Mouse (Mus musculus) midbrain, embryonic 10.5 days (tissue): ENCODE results near the gene Mroh2a. TPM values are rescaled to one million over a fixed set of nuclear protein-coding genes. Genes with fewer than 3 reads are reported as not detected.
A peak's percentile ranks its signal among the peaks of the same experiment; 100 is the strongest.

Source experiments
- DNase-seq: peaks from one replicate; pipeline ENCODE4 v3.0.0-alpha.2; 2017; ENCODE audit warnings: low spot score
- H3K27ac ChIP-seq: fragments of 300-500 bp; sonication (generic); replicated peaks from 2 replicates; pipeline ENCODE4 v1.5.1; 2016; ENCODE audit warnings: mild to moderate bottlenecking
- H3K27me3 ChIP-seq: fragments of 300-500 bp; sonication (generic); 2 replicates; pipeline ENCODE4 v1.6.1; 2016; ENCODE audit warnings: low read depth, mild to moderate bottlenecking; ENCODE audit not compliant: poor library complexity, severe bottlenecking
- H3K36me3 ChIP-seq: fragments of 300-500 bp; sonication (generic); 2 replicates; pipeline ENCODE4 v1.6.1; 2016; ENCODE audit warnings: mild to moderate bottlenecking, moderate library complexity
- H3K4me1 ChIP-seq: fragments of 300-500 bp; sonication (generic); 2 replicates; pipeline ENCODE4 v1.6.1; 2016
- H3K4me3 ChIP-seq: fragments of 300-500 bp; sonication (generic); 2 replicates; pipeline ENCODE4 v1.5.1; 2016; ENCODE audit warnings: mild to moderate bottlenecking, moderate library complexity
- H3K9me3 ChIP-seq: fragments of 300-500 bp; sonication (generic); replicated peaks from 2 replicates; pipeline ENCODE4 v1.6.1; 2016; ENCODE audit warnings: mild to moderate bottlenecking
- WGBS: fragments of 180-500 bp; shearing (Covaris S2); methylation state at CpG from one replicate; pipeline ENCODE4 v1.1.7; 2016; 5-methylcytosine and 5-hydroxymethylcytosine counted together
- polyA plus RNA-seq: library from polyadenylated mRNA; unstranded; fragments of >200 nt; fragmentation: Nextera tagmentation; extraction: Ambion mirVana; gene quantifications from 2 replicates; pipeline ENCODE4 v1.2.1, GENCODE M21; 2016

Mroh2a gene
- 0.91 and 1.3 TPM in 2 replicates for polyA plus RNA-seq

DNA sequence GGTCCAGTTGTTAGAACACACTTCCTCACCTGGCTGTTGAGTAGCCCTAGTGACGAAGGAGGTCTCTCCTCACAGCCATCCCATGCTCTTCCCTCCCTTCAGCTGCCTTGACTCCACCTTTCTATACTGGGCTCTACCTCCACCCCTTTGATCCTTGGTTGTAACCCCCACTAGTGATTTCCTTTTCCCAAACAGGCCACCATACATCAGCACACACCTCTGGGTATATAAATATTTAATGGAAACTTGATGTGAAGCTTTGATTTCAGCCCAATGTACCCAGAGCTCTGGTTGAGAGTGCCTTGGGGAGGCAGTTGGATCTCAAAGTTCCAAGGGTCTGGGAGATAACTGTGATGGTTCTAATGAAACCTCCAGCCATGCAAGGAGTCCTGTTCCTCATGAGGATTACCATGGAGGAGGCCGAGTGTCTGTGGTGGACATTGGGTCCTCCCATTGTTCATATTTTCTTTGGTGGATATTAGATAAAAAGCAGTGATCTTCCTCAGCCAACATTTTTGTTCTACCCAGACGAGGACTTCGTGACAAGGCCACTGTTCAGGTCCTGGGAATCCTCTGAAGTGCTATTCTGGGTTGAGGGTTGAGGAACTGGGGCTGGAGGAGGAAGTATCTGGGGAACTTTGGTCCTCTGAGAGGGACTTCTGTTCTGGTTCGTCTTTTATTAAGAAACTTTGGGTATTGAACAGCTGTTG lies at the start of gene Mroh2a:
Gene Mroh2a, plus strand, starts transcription at position 317 of the 710 bp plus-strand sequence.
- H3K27me3 ChIP-seq, result no peaks in the 10 kb centered on the region
- DNase-seq, result peak; percentile 13
- no peaks in the 10 kb centered on the region for H3K4me1 ChIP-seq
- H3K9me3 ChIP-seq, result peaks cover 67% of the 10 kb centered on the region
- H3K27ac ChIP-seq, result no peak within 1 kb of the TSS
- WGBS, result 58% methylated on average over 5 of the region's 5 CpGs
- no peaks in the 10 kb centered on the region for H3K36me3 ChIP-seq
- no peak within 1 kb of the TSS for H3K4me3 ChIP-seq

DNA sequence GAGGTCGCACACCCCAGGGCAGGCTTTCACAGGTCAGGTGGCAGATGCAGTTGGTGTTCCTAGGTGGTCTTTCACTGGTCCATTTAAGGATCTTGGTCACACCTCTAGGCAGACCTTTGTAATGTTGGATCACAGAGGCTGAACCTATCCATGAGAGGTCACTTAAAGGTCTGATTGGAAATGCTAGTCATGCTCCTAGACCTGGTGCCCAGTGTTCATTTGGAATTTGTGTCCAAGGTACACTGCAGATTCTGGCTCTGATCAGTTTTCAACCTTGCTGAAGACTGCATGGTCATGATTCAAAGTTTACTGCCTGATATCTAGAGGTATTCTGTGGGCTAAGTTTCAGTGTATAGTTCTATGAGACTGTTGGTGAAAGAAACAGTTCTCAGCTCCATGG lies 47.1 kb upstream of the Mroh2a start:
- Histone ChIP-seq H3K9me3 (peaks cover 22% of the 10 kb centered on the region), H3K27me3 (no peaks in the 10 kb centered on the region), H3K36me3 (no peaks in the 10 kb centered on the region), H3K4me3 (no peak overlapping the region), H3K4me1 (no peaks in the 10 kb centered on the region), H3K27ac (no peak overlapping the region)
- DNase-seq, result no peak
- 75% methylated on average over 1 of the region's 1 CpGs for WGBS

DNA sequence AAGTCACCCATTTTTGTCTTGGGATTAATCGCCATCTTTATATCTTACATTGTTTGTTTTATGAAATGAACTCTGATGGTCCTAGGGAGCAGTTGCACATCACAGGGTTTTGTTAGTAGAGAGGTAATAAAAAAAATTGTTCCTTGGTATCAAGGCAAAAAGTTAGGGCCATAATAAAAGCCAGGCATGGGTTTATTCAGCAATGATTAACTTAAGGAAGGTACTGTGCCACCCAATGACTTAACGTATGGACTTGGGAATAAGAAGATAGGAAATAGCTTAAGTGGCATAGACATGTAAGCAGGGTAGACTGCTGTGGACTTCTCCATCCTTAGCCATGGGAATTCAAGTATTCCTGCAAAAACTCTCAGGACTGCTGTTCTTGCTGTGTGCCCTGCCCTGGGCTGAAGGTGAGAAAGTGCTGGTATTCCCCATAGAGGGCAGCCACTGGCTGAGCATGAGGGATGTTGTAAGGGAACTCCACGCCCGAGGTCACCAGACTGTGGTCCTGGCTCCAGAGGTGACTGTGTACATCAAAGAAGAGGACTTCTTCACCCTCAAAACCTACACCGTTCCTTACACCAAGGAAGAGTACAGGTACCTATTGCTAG lies 40.4 kb upstream of the Mroh2a start:
- no peaks in the 10 kb centered on the region for H3K9me3 ChIP-seq
- no peak for DNase-seq
- no peak overlapping the region for H3K4me3 ChIP-seq
- H3K36me3 ChIP-seq, result no peaks in the 10 kb centered on the region
- H3K27me3 ChIP-seq, result no peaks in the 10 kb centered on the region
- 93% methylated on average over 5 of the region's 5 CpGs for WGBS
- no peak overlapping the region for H3K27ac ChIP-seq
- H3K4me1 ChIP-seq, result no peaks in the 10 kb centered on the region

DNA sequence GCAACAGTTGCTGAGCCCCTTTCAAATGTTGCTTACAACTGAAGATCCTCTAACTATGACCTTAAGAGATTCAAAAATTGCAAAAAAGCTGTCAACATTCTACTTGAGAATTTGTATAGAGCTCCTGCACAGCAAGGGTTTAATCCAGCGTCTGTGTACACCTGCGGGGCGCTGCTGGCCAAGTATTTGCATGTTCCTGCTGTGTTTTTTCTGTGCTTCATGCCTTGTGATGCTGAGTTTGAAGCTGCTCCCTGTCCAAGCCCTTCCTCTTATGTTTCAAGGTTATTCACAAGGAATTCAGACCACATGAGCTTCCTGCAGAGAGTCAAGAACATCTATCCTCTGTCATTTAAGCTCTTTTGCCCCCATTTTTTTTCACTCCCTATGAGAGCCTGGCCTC lies 34.6 kb upstream of the Mroh2a start:
- H3K27ac ChIP-seq, result no peak overlapping the region
- H3K4me3 ChIP-seq, result no peak overlapping the region
- 69% methylated on average over 3 of the region's 3 CpGs for WGBS
- H3K9me3 ChIP-seq, result no peaks in the 10 kb centered on the region
- H3K36me3 ChIP-seq, result no peaks in the 10 kb centered on the region
- no peaks in the 10 kb centered on the region for H3K27me3 ChIP-seq
- no peaks in the 10 kb centered on the region for H3K4me1 ChIP-seq
- DNase-seq, result no peak

DNA sequence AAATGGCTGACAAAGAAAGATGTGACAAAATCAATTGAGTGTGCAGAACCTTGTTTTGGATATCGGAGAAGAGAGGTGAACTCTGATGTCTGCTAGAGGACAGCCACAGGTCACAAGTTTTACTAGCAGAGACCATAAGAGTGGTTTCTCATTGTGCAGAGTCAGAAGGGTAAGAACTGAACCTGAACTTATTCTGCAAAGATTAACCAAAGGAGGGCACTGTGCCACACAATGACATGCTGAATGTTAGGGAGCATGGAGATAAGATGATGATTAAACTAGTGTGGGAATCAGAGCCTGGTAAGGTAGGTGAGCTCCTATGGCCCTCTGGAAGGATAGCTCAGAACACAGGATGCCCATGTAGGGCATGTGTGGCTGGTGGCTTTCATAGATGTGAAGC lies 31.1 kb upstream of the Mroh2a start:
- H3K4me1 ChIP-seq, result no peaks in the 10 kb centered on the region
- H3K36me3 ChIP-seq, result no peaks in the 10 kb centered on the region
- DNase-seq, result no peak
- WGBS, result 84% methylated on average over 1 of the region's 1 CpGs
- peaks cover 5% of the 10 kb centered on the region; the same call in 1 of the 2 replicates for H3K27me3 ChIP-seq
- H3K27ac ChIP-seq, result no peak overlapping the region
- H3K4me3 ChIP-seq, result no peak overlapping the region
- H3K9me3 ChIP-seq, result no peaks in the 10 kb centered on the region

DNA sequence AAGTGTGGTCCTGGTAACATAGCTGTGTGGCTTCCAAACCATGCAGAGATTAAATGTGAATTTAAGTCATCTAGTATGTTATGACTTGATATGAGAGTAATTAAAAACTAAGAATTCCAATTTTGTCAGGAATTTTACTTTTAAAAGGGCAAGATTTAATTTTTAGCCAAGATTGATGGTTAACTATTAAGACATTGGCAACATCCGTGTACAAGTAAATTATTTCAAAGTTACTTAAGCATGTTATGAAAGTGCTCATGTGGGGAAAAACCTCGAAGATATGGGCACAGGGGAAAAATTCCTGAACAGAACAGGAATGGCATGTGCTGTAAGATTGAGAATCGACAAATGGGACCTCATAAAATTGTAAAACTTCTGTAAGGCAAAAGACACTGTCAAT lies 29.3 kb upstream of the Mroh2a start:
- no peak overlapping the region for H3K27ac ChIP-seq
- H3K36me3 ChIP-seq, result no peaks in the 10 kb centered on the region
- DNase-seq, result no peak
- no peaks in the 10 kb centered on the region for H3K9me3 ChIP-seq
- H3K4me1 ChIP-seq, result no peaks in the 10 kb centered on the region
- peaks cover 5% of the 10 kb centered on the region for H3K27me3 ChIP-seq
- H3K4me3 ChIP-seq, result no peak overlapping the region
- 85% methylated on average over 3 of the region's 3 CpGs for WGBS

DNA sequence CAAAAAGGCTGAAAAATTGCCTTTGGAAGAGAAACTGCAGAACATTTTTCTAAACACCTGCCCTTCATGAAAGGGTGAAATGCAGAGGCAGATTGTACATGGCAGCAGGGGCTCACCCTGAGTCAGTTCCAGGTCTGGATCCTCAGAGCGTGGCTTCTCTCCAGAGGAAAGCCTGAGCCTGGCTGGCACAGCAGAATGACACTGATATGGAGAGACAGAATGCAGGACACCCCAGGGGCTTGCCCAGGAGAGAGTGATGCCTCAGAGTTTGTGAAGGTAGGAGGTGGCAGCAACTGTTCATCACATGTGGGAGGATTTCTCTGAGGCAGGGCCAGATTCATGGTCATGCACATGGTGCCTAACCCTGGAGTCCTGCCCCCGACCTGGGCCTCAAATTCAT lies 26.8 kb upstream of the Mroh2a start:
- Histone ChIP-seq H3K27me3 (peaks cover 13% of the 10 kb centered on the region), H3K9me3 (peaks cover 13% of the 10 kb centered on the region), H3K4me1 (peaks cover under 1% of the 10 kb centered on the region), H3K36me3 (0 out of 2 replicates have a peak, but pooled peaks cover 5% of the 10 kb centered on the region), H3K4me3 (no peak overlapping the region), H3K27ac (no peak overlapping the region)
- 70% methylated on average over 2 of the region's 2 CpGs for WGBS
- DNase-seq, result no peak

DNA sequence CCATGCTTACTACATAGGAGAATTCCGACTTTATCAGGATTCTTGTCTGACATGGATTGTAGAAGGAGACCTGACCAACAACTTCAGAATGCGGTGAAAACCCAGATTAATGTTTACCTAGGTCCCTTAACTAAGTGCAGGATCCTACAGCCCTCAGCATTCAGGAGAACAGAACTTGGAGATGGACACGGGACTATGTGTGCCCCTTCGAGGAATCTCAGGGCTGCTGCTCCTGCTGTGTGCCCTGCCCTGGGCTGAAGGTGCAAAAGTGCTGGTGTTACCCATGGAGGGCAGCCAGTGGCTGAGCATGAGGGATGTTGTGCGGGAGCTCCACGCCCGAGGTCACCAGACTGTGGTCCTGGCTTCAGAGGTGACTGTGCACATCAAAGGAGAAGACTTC lies 26.3 kb upstream of the Mroh2a start, which contains the start of gene Ugt1a2:
Gene Ugt1a2, plus strand, starts transcription at position 146 of the 400 bp plus-strand sequence.
- WGBS, result 82% methylated on average over 7 of the region's 7 CpGs
- no peak for DNase-seq
- Histone ChIP-seq H3K9me3 (peaks cover 14% of the 10 kb centered on the region), H3K27me3 (peaks cover 14% of the 10 kb centered on the region), H3K27ac (no peak within 1 kb of the TSS), H3K4me1 (peaks cover 5% of the 10 kb centered on the region), H3K4me3 (no peak within 1 kb of the TSS), H3K36me3 (0 out of 2 replicates have a peak, but pooled peaks cover 5% of the 10 kb centered on the region)

DNA sequence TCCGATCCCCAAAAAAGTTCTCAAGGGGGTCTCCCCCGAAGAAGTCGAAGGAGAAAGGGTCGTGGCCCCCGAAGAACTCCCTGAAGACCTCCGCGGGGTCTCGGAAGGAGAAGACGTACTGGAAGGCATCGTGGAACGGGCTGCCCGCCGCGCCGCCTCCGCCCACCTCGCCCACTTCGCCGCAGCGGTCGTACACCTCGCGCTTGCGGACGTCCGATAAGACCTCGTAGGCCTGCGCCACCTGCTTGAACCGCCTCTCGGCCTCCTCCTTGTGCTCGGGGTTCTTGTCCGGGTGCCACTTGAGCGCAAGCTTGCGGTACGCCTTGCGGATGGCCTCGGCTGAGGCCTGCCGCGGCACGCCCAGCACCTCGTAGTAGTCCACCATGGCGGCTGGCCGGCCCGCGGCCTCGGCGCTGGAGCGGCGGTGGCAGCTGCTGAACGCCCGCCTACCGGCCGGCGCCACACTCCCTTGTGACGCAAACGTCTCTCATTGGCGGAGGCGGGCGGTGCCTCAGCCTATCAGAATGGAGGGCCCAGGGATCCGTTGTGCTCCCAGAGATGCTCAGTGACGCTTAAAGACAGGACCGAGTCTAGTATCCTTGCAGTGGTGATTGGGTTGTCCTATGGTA lies 21.4 kb upstream of the Mroh2a start, which contains the start of gene Dnajb3:
Gene Dnajb3, minus strand, starts transcription at position 489 of the 629 bp plus-strand sequence.
- Histone ChIP-seq H3K27ac (peak within 1 kb of the TSS; percentile 89), H3K27me3 (peaks cover 22% of the 10 kb centered on the region), H3K36me3 (0 out of 2 replicates have a peak, but pooled peaks cover 5% of the 10 kb centered on the region), H3K4me3 (peak within 1 kb of the TSS; percentile 54), H3K9me3 (peaks cover 17% of the 10 kb centered on the region), H3K4me1 (peaks cover 11% of the 10 kb centered on the region)
- peak; percentile 88 for DNase-seq
- WGBS, result 7% methylated on average over 62 of the region's 62 CpGs

DNA sequence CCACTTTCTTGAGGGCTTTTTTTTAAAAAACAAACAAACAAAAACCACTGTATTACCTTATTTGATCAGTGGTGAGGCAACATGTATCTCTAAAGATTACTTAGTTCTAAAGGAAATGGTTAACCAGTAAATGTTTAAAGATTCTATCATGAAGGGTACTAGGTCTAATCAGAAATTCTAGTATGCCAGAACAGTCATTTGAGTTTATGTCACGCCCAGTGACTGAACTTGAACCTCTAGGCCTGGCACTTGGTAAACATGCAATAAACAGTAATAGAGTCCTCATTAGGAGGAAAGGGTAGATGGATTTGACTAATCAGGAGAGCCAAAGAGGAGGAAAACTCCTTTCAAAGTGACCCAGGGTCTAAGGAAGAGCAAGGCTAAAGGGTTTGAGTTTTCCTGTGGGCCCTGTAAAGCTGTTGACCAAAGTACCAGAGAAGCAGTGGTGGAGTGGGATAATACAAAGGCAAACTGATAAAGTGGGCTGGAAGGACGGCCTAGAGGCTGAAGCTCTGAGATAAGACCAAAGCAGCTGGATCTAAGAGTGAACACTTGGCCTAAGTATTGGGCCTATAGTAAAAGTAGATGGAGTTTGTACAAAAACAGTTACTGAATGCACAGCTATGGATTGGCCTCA lies 19.8 kb upstream of the Mroh2a start:
- Histone ChIP-seq H3K4me1 (peaks cover 11% of the 10 kb centered on the region), H3K27ac (no peak overlapping the region), H3K27me3 (peaks cover 22% of the 10 kb centered on the region), H3K9me3 (peaks cover 17% of the 10 kb centered on the region), H3K36me3 (0 out of 2 replicates have a peak, but pooled peaks cover 5% of the 10 kb centered on the region), H3K4me3 (no peak overlapping the region)
- 76% methylated on average over 2 of the region's 2 CpGs for WGBS
- DNase-seq, result no peak

DNA sequence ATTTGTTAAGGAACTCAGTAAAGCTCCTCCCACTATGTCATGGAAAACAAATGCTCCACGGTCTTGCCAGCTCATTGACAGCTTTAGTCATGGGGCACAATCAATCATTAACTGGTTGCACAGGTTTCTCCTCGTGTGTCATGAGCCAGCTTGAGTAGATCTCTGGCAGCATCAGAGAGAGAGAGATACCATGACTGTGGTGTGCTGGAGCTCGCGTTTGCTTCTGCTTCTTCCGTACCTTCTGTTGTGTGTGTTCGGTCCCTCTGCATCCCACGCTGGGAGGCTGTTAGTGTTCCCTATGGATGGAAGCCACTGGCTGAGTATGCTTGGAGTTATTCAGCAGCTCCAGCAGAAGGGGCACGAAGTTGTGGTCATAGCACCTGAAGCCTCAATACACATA lies 15.0 kb upstream of the Mroh2a start, which contains the start of gene Ugt1a1:
Gene Ugt1a1, plus strand, starts transcription at position 148 of the 400 bp plus-strand sequence.
- H3K4me1 ChIP-seq, result no peaks in the 10 kb centered on the region
- H3K27ac ChIP-seq, result no peak within 1 kb of the TSS
- no peak within 1 kb of the TSS for H3K4me3 ChIP-seq
- H3K27me3 ChIP-seq, result peaks cover 8% of the 10 kb centered on the region; the same call in 1 of the 2 replicates
- 71% methylated on average over 8 of the region's 8 CpGs for WGBS
- no peaks in the 10 kb centered on the region for H3K36me3 ChIP-seq
- H3K9me3 ChIP-seq, result peaks cover 3% of the 10 kb centered on the region
- peak; percentile 20 for DNase-seq

DNA sequence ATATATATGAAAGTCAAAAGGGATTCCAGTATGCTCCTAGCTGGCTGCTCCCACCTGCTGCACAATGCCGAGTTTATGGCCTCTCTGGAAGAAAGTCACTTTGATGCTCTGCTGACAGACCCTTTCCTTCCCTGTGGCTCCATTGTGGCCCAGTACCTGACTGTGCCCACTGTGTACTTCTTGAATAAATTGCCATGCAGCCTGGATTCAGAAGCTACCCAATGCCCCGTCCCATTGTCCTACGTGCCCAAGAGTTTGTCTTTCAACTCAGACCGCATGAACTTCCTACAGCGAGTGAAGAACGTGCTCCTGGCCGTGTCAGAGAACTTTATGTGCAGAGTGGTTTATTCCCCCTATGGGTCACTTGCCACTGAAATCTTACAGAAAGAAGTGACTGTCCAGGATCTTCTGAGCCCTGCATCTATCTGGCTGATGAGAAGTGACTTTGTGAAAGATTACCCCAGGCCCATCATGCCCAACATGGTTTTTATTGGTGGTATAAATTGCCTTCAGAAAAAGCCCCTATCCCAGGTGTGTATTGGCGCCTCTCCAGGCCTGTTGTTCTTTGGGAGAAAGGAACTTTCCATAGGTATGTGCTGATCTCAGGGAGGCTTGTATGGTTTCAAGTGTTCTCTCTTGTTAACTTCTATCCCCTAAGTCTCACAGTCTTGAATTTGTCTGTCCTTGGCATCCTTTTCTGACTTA lies 14.3 kb upstream of the Mroh2a start:
- 64% methylated on average over 8 of the region's 8 CpGs for WGBS
- no peak overlapping the region for H3K27ac ChIP-seq
- DNase-seq, result peak; percentile 25
- no peak overlapping the region for H3K4me3 ChIP-seq
- peaks cover 3% of the 10 kb centered on the region for H3K9me3 ChIP-seq
- H3K36me3 ChIP-seq, result no peaks in the 10 kb centered on the region
- 0 out of 2 replicates have a peak, but pooled peaks cover 1% of the 10 kb centered on the region for H3K27me3 ChIP-seq
- H3K4me1 ChIP-seq, result no peaks in the 10 kb centered on the region
